Mouse (Mus musculus) neural tube, postnatal 0 days (tissue): Measurements from ENCODE around the gene Ppm1n. TPM values are rescaled to one million over a fixed set of nuclear protein-coding genes. Genes with fewer than 3 reads are reported as not detected.

Source experiments
- polyA plus RNA-seq: library from polyadenylated mRNA; unstranded; fragments of >200 nt; fragmentation: Nextera tagmentation; extraction: Ambion mirVana; gene quantifications from 2 replicates; pipeline ENCODE4 v1.2.1, GENCODE M21; 2015

The Ppm1n gene
- polyA plus RNA-seq: 1.1 and 2.7 TPM in 2 replicates

GRCm38 (mm10) chr7:19279581-19280114, at the start of gene Ppm1n:
Ppm1n (minus strand) TSS chr7:19280064.

GRCm38 (mm10) chr7:19309884-19310641, 30.2 kb upstream of the Ppm1n start, which contains the start of gene Fosb:
Fosb (minus strand) TSS chr7:19310051.

GRCm38 (mm10) chr7:19282385-19282784, 2.5 kb upstream of the Ppm1n start, which contains the start of gene Rtn2:
Rtn2 (plus strand) TSS chr7:19282624.

GRCm38 (mm10) chr7:19271238-19272172, 8.4 kb downstream of the Ppm1n start, which contains the start of gene Vasp:
Vasp (minus strand) TSS chr7:19271817.

GRCm38 (mm10) chr7:19227883-19228792, 51.7 kb downstream of the Ppm1n start, which contains the start of gene Opa3:
Opa3 (plus strand) TSS chr7:19228334.

Other genes with a start within 250 kb of the Ppm1n start
- gene Rsph6a, start 225.4 kb downstream of the Ppm1n start, polyA plus RNA-seq: 0.35 and 0.36 TPM in 2 replicates
- gene Dmwd, start 203.8 kb downstream of the Ppm1n start, polyA plus RNA-seq: 48.3 and 65.5 TPM in 2 replicates
- 7.8 TPM in 2 replicates for gene Dmpk, start 196.2 kb downstream of the Ppm1n start, polyA plus RNA-seq
- gene Six5, start 185.5 kb downstream of the Ppm1n start, polyA plus RNA-seq: 1.9 and 2.0 TPM in 2 replicates
- gene Gm4969, start 161.7 kb downstream of the Ppm1n start, polyA plus RNA-seq: 6.2 and 6.3 TPM in 2 replicates
- gene Fbxo46, start 160.2 kb downstream of the Ppm1n start, polyA plus RNA-seq: 10.3 and 11.0 TPM in 2 replicates
- gene Qpctl, start 130.8 kb downstream of the Ppm1n start, polyA plus RNA-seq: 25.2 and 26.6 TPM in 2 replicates
- 115 and 116 TPM in 2 replicates for gene Snrpd2, start 130.3 kb downstream of the Ppm1n start, polyA plus RNA-seq
- gene Gipr, start 113.9 kb downstream of the Ppm1n start, polyA plus RNA-seq: 0.84 and 1.1 TPM in 2 replicates
- 26.8 and 28.3 TPM in 2 replicates for gene Eml2, start 103.6 kb downstream of the Ppm1n start, polyA plus RNA-seq
- gene Gpr4, start 67.5 kb downstream of the Ppm1n start, polyA plus RNA-seq: 5.1 and 5.6 TPM in 2 replicates
- 33.3 and 38.2 TPM in 2 replicates for gene Opa3, start 51.7 kb downstream of the Ppm1n start, polyA plus RNA-seq
- 31.8 and 36.1 TPM in 2 replicates for gene Vasp, start 8.2 kb downstream of the Ppm1n start, polyA plus RNA-seq
- gene Rtn2, start 2.6 kb upstream of the Ppm1n start, polyA plus RNA-seq: 119 and 126 TPM in 2 replicates
- gene Fosb, start 30.0 kb upstream of the Ppm1n start, polyA plus RNA-seq: 0.13 and 0.23 TPM in 2 replicates
- 72.6 and 76.5 TPM in 2 replicates for gene Ercc1, start 64.7 kb upstream of the Ppm1n start, polyA plus RNA-seq
- 19.8 and 23.3 TPM in 2 replicates for gene Cd3eap, start 79.4 kb upstream of the Ppm1n start, polyA plus RNA-seq
- gene Ppp1r13l, start 79.7 kb upstream of the Ppm1n start, polyA plus RNA-seq: 1.0 and 1.2 TPM in 2 replicates
- 13.1 and 15.2 TPM in 2 replicates for gene Ercc2, start 101.9 kb upstream of the Ppm1n start, polyA plus RNA-seq
- gene Klc3, start 124.0 kb upstream of the Ppm1n start, polyA plus RNA-seq: 1.0 and 1.9 TPM in 2 replicates
- gene Ckm, start 124.7 kb upstream of the Ppm1n start, polyA plus RNA-seq: 5.1 and 5.3 TPM in 2 replicates
- 20.9 and 23.9 TPM in 2 replicates for gene Mark4, start 178.8 kb upstream of the Ppm1n start, polyA plus RNA-seq
- gene Exoc3l2, start 183.3 kb upstream of the Ppm1n start, polyA plus RNA-seq: 3.6 and 3.9 TPM in 2 replicates
- gene Bloc1s3, start 228.3 kb upstream of the Ppm1n start, polyA plus RNA-seq: 4.4 and 5.5 TPM in 2 replicates
- 36.9 and 39.7 TPM in 2 replicates for gene Trappc6a, start 228.3 kb upstream of the Ppm1n start, polyA plus RNA-seq
- 1.4 and 2.5 TPM in 2 replicates for gene Nkpd1, start 237.8 kb upstream of the Ppm1n start, polyA plus RNA-seq